Mouse (Mus musculus): Measurements from ENCODE around the gene Krt86. TPM values are rescaled to one million over a fixed set of nuclear protein-coding genes. Genes with fewer than 3 reads are reported as not detected.
"Not testable (repeated sequence)": the region's sequence is repeated elsewhere in the genome, so short reads cannot be mapped to it uniquely, and the experiment has no call there.

Gene Krt86
- polyA plus RNA-seq, 1 experiment: not detected

GRCm38 (mm10) chr15:101485911-101486635, 12.8 kb downstream of the Krt86 start:
- H3K27ac ChIP-seq (ENCODE audit: insufficient read depth, low read depth, low read length): no peak overlapping the region
- no peaks in the 10 kb centered on the region; the same call in 1 of the 2 replicates for H3K4me1 ChIP-seq (ENCODE audit: control insufficient read depth, insufficient read depth, low read length)
- TF ChIP-seq POLR2A (IDR thresholded peaks at IDR 0.05; ENCODE audit: borderline replicate concordance, low read depth, low read length) (no peak), CTCF (IDR thresholded peaks at IDR 0.05; ENCODE audit: low read depth, low read length) (no peak)
- no peak overlapping the region for H3K4me3 ChIP-seq (ENCODE audit: insufficient read depth, low read length)

- TF ChIP-seq POLR2A (IDR thresholded peaks at IDR 0.05; ENCODE audit: borderline replicate concordance, low read depth, low read length) (no peak), CTCF (IDR thresholded peaks at IDR 0.05; ENCODE audit: low read depth, low read length) (no peak)
- H3K4me1 ChIP-seq (ENCODE audit: control insufficient read depth, insufficient read depth, low read length): no peaks in the 10 kb centered on the region
- no peak within 1 kb of the TSS for H3K27ac ChIP-seq (ENCODE audit: insufficient read depth, low read depth, low read length)
- no peak within 1 kb of the TSS for H3K4me3 ChIP-seq (ENCODE audit: insufficient read depth, low read length)
Measured at GRCm38 (mm10) chr15:101491431-101491830, 18.2 kb downstream of the Krt86 start, which contains the start of gene Krt83. TSS of gene Krt83 (minus strand) at chr15:101491512.

- no peak for TF ChIP-seq CTCF (IDR thresholded peaks at IDR 0.05; ENCODE audit: low read depth, low read length)
- no peak for TF ChIP-seq POLR2A (IDR thresholded peaks at IDR 0.05; ENCODE audit: borderline replicate concordance, low read depth, low read length)
- H3K4me3 ChIP-seq (ENCODE audit: insufficient read depth, low read length): no peak overlapping the region
- no peaks in the 10 kb centered on the region for H3K4me1 ChIP-seq (ENCODE audit: control insufficient read depth, insufficient read depth, low read length)
- no peak overlapping the region for H3K27ac ChIP-seq (ENCODE audit: insufficient read depth, low read depth, low read length)
Measured at GRCm38 (mm10) chr15:101492718-101493117, 19.4 kb downstream of the Krt86 start.

- no peak overlapping the region for H3K27ac ChIP-seq (ENCODE audit: insufficient read depth, low read depth, low read length)
- no peak for TF ChIP-seq POLR2A (IDR thresholded peaks at IDR 0.05; ENCODE audit: borderline replicate concordance, low read depth, low read length)
- no peak for TF ChIP-seq CTCF (IDR thresholded peaks at IDR 0.05; ENCODE audit: low read depth, low read length)
- no peak overlapping the region for H3K4me3 ChIP-seq (ENCODE audit: insufficient read depth, low read length)
- H3K4me1 ChIP-seq (ENCODE audit: control insufficient read depth, insufficient read depth, low read length): no peaks in the 10 kb centered on the region
Measured at GRCm38 (mm10) chr15:101493713-101494112, 20.4 kb downstream of the Krt86 start.

GRCm38 (mm10) chr15:101494203-101494602, 20.9 kb downstream of the Krt86 start:
- H3K4me1 ChIP-seq (ENCODE audit: control insufficient read depth, insufficient read depth, low read length): no peaks in the 10 kb centered on the region
- H3K27ac ChIP-seq (ENCODE audit: insufficient read depth, low read depth, low read length): no peak overlapping the region
- TF ChIP-seq CTCF (IDR thresholded peaks at IDR 0.05; ENCODE audit: low read depth, low read length): no peak
- no peak for TF ChIP-seq POLR2A (IDR thresholded peaks at IDR 0.05; ENCODE audit: borderline replicate concordance, low read depth, low read length)
- no peak overlapping the region for H3K4me3 ChIP-seq (ENCODE audit: insufficient read depth, low read length)

GRCm38 (mm10) chr15:101495266-101495665, 22.0 kb downstream of the Krt86 start:
- H3K27ac ChIP-seq (ENCODE audit: insufficient read depth, low read depth, low read length): no peak overlapping the region
- H3K4me3 ChIP-seq (ENCODE audit: insufficient read depth, low read length): no peak overlapping the region
- H3K4me1 ChIP-seq (ENCODE audit: control insufficient read depth, insufficient read depth, low read length): no peaks in the 10 kb centered on the region
- no peak for TF ChIP-seq POLR2A (IDR thresholded peaks at IDR 0.05; ENCODE audit: borderline replicate concordance, low read depth, low read length)
- TF ChIP-seq CTCF (IDR thresholded peaks at IDR 0.05; ENCODE audit: low read depth, low read length): no peak

GRCm38 (mm10) chr15:101497181-101497580, 23.9 kb downstream of the Krt86 start:
- Histone ChIP-seq H3K27ac (ENCODE audit: insufficient read depth, low read depth, low read length) (no peak overlapping the region), H3K4me3 (ENCODE audit: insufficient read depth, low read length) (no peak overlapping the region), H3K4me1 (ENCODE audit: control insufficient read depth, insufficient read depth, low read length) (no peaks in the 10 kb centered on the region)
- TF ChIP-seq CTCF (IDR thresholded peaks at IDR 0.05; ENCODE audit: low read depth, low read length): peak; percentile 60; the same call in 1 of the 2 replicates
- no peak for TF ChIP-seq POLR2A (IDR thresholded peaks at IDR 0.05; ENCODE audit: borderline replicate concordance, low read depth, low read length)

GRCm38 (mm10) chr15:101506896-101507758, 33.8 kb downstream of the Krt86 start:
- H3K4me1 ChIP-seq (ENCODE audit: control insufficient read depth, insufficient read depth, low read length): peaks cover 13% of the 10 kb centered on the region
- H3K4me3 ChIP-seq (ENCODE audit: insufficient read depth, low read length): no peak overlapping the region
- TF ChIP-seq CTCF (IDR thresholded peaks at IDR 0.05; ENCODE audit: low read depth, low read length) (no peak), POLR2A (IDR thresholded peaks at IDR 0.05; ENCODE audit: borderline replicate concordance, low read depth, low read length) (no peak)
- no peak overlapping the region for H3K27ac ChIP-seq (ENCODE audit: insufficient read depth, low read depth, low read length)

- TF ChIP-seq CTCF (IDR thresholded peaks at IDR 0.05; ENCODE audit: low read depth, low read length) (no peak), POLR2A (IDR thresholded peaks at IDR 0.05; ENCODE audit: borderline replicate concordance, low read depth, low read length) (no peak)
- Histone ChIP-seq H3K27ac (ENCODE audit: insufficient read depth, low read depth, low read length) (no peak overlapping the region), H3K4me3 (ENCODE audit: insufficient read depth, low read length) (no peak overlapping the region)
Measured at GRCm38 (mm10) chr15:101508247-101508646, 35.0 kb downstream of the Krt86 start.

GRCm38 (mm10) chr15:101517161-101517560, 43.9 kb downstream of the Krt86 start, which contains the start of gene Gm49425:
TSS of gene Gm49425 (minus strand) at chr15:101517261.
- H3K4me1 ChIP-seq (ENCODE audit: control insufficient read depth, insufficient read depth, low read length); H3K27ac ChIP-seq (ENCODE audit: insufficient read depth, low read depth, low read length); H3K4me3 ChIP-seq (ENCODE audit: insufficient read depth, low read length): not testable (repeated sequence)

More at GRCm38 (mm10) chr15:101508247-101508646, 35.0 kb downstream of the Krt86 start:
- H3K4me1 ChIP-seq (ENCODE audit: control insufficient read depth, insufficient read depth, low read length): peaks cover 13% of the 10 kb centered on the region
